Mouse (Mus musculus): Measurements from ENCODE around the gene Ogt. TPM values are rescaled to one million over a fixed set of nuclear protein-coding genes. Genes with fewer than 3 reads are reported as not detected.
A peak's percentile ranks its signal among the peaks of the same experiment; 100 is the strongest.

The Ogt gene
- total RNA-seq (2021) (10 to 100 TPM; 51.0 to 53.1 TPM), polyA plus RNA-seq (2012; rRNA removed) (52.4 and 113 TPM in 2 replicates)
- long read RNA-seq, full-length matches to known transcripts, result 11 of 20 reads
- long read RNA-seq, partial matches to known transcripts, result 5 of 20 reads
- long read RNA-seq, other reads (novel, unspliced or antisense), result 4 of 20 reads

DNA sequence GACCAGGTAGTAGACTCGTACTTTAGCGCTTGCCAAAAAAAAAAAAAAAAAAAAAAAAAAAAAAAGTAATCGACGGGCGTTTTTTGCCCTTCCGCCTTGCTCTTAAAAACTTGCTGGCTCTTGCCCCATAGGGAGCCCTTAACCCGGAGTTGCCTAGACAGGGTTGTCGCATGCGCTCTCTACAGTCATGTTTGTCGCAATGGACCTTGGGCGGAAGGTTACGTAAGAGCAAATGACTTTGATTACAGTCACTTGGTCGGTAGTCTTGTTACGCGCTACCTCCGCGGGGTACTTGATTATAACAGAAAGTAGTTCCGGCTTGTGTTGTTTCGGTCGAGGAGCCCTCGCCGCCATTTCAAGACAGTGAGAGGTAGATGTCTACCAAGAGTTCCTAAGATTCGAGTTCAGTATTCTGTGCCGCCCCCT lies at the start of gene Ogt:
Ogt (plus strand) TSS at position 320 of the 426 bp plus-strand sequence.
- no peak for TF ChIP-seq CTCF (IDR thresholded peaks at IDR 0.05)
- peak; percentile 87 for TF ChIP-seq POLR2A (IDR thresholded peaks at IDR 0.05; ENCODE audit: insufficient read depth, low read depth, low read length)
- TF ChIP-seq EP300 (IDR thresholded peaks at IDR 0.05; ENCODE audit: insufficient read depth, low read depth, low read length), result peak; percentile 99

GRCm38 (mm10) chrX:101616183-101616582 lies 23.7 kb upstream of the Ogt start:
- Histone ChIP-seq H3K79me2 (replicated peaks; ENCODE audit: control insufficient read depth, insufficient read depth, low read length) (no peaks in the 10 kb centered on the region), H3K9ac (ENCODE audit: low read depth, low read length) (no peak overlapping the region), H3K4me1 (ENCODE audit: control insufficient read depth, insufficient read depth, low read length) (no peaks in the 10 kb centered on the region), H3K4me3 (no peak overlapping the region), H3K27me3 (ENCODE audit: control insufficient read depth, insufficient read depth, low read length) (no peaks in the 10 kb centered on the region), H3K36me3 (ENCODE audit: control insufficient read depth, insufficient read depth, low read length) (no peaks in the 10 kb centered on the region), H3K27ac (no peak overlapping the region)
- intact Hi-C loops (cut with DNase I), result loop anchor here (5.0 kb wide), 1 partner anchor 156 kb away; no protein-coding TSS in a partner anchor
- WGBS, result 95% methylated on average over 3 of the region's 3 CpGs
- DNase-seq, result no peak
- TF ChIP-seq CTCF (IDR thresholded peaks at IDR 0.05) (no peak), EP300 (IDR thresholded peaks at IDR 0.05; ENCODE audit: insufficient read depth, low read depth, low read length) (no peak), POLR2A (IDR thresholded peaks at IDR 0.05; ENCODE audit: insufficient read depth, low read depth, low read length) (no peak)

More for the DNA sequence above, at the start of gene Ogt:
- Histone ChIP-seq H3K27ac (peak within 1 kb of the TSS; percentile 93), H3K4me3 (peak within 1 kb of the TSS; percentile 72), H3K79me2 (replicated peaks; ENCODE audit: control insufficient read depth, insufficient read depth, low read length) (0 out of 2 replicates have a peak, but pooled peaks cover 1% of the 10 kb centered on the region), H3K9ac (ENCODE audit: low read depth, low read length) (peak within 1 kb of the TSS; percentile 86), H3K4me1 (ENCODE audit: control insufficient read depth, insufficient read depth, low read length) (peaks cover 2% of the 10 kb centered on the region), H3K36me3 (ENCODE audit: control insufficient read depth, insufficient read depth, low read length) (peaks cover 7% of the 10 kb centered on the region), H3K27me3 (ENCODE audit: control insufficient read depth, insufficient read depth, low read length) (no peaks in the 10 kb centered on the region)
- WGBS, result 12% methylated on average over 24 of the region's 24 CpGs
- intact Hi-C loops (cut with DNase I), result no loop called here
- DNase-seq, result peak; percentile 90 to 91

DNA sequence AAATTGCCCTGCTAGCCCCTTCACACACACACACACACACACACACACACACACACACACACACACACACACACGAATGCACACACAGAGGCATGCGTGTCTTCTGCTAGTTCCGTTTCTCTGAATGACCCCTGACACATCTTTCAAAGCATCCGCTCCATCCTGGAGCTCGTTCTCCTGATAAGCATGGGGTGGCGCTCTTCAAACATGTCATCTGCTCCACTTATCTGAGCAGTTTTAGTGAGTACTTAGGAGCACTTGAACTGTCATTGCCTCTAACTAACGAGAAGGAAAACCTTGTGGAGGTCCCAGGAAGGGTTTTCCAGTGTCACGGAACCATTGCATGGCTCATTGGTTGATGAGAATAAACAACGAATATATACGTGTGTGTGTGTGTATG lies 22.0 kb upstream of the Ogt start:
- 44% methylated on average over 10 of the region's 10 CpGs for WGBS
- DNase-seq, result no peak
- Histone ChIP-seq H3K9ac (ENCODE audit: low read depth, low read length) (no peak overlapping the region), H3K4me1 (ENCODE audit: control insufficient read depth, insufficient read depth, low read length) (no peaks in the 10 kb centered on the region), H3K27me3 (ENCODE audit: control insufficient read depth, insufficient read depth, low read length) (no peaks in the 10 kb centered on the region), H3K27ac (no peak overlapping the region), H3K4me3 (no peak overlapping the region), H3K36me3 (ENCODE audit: control insufficient read depth, insufficient read depth, low read length) (no peaks in the 10 kb centered on the region), H3K79me2 (replicated peaks; ENCODE audit: control insufficient read depth, insufficient read depth, low read length) (no peaks in the 10 kb centered on the region)
- TF ChIP-seq EP300 (IDR thresholded peaks at IDR 0.05; ENCODE audit: insufficient read depth, low read depth, low read length) (no peak), POLR2A (IDR thresholded peaks at IDR 0.05; ENCODE audit: insufficient read depth, low read depth, low read length) (no peak), CTCF (IDR thresholded peaks at IDR 0.05) (peak; percentile 39)
- intact Hi-C loops (cut with DNase I), result loop anchor here (5.0 kb wide), 1 partner anchor 154 kb away; no protein-coding TSS in a partner anchor

GRCm38 (mm10) chrX:101620317-101620716 lies 19.5 kb upstream of the Ogt start:
- no peak overlapping the region for H3K9ac ChIP-seq (ENCODE audit: low read depth, low read length)
- DNase-seq, result peak in 1 of 2 experiments; percentile 24
- TF ChIP-seq CTCF (IDR thresholded peaks at IDR 0.05), result no peak
- TF ChIP-seq EP300 (IDR thresholded peaks at IDR 0.05; ENCODE audit: insufficient read depth, low read depth, low read length), result no peak
- TF ChIP-seq POLR2A (IDR thresholded peaks at IDR 0.05; ENCODE audit: insufficient read depth, low read depth, low read length), result no peak
- no peak overlapping the region for H3K27ac ChIP-seq
- no peaks in the 10 kb centered on the region for H3K79me2 ChIP-seq (replicated peaks; ENCODE audit: control insufficient read depth, insufficient read depth, low read length)
- no peaks in the 10 kb centered on the region for H3K27me3 ChIP-seq (ENCODE audit: control insufficient read depth, insufficient read depth, low read length)
- H3K4me1 ChIP-seq (ENCODE audit: control insufficient read depth, insufficient read depth, low read length), result no peaks in the 10 kb centered on the region
- 49% methylated on average over 6 of the region's 6 CpGs for WGBS
- intact Hi-C loops (cut with DNase I), result loop anchor here (2.0 kb wide), 1 partner anchor 16 kb away; no protein-coding TSS in a partner anchor
- no peaks in the 10 kb centered on the region for H3K36me3 ChIP-seq (ENCODE audit: control insufficient read depth, insufficient read depth, low read length)
- no peak overlapping the region for H3K4me3 ChIP-seq

DNA sequence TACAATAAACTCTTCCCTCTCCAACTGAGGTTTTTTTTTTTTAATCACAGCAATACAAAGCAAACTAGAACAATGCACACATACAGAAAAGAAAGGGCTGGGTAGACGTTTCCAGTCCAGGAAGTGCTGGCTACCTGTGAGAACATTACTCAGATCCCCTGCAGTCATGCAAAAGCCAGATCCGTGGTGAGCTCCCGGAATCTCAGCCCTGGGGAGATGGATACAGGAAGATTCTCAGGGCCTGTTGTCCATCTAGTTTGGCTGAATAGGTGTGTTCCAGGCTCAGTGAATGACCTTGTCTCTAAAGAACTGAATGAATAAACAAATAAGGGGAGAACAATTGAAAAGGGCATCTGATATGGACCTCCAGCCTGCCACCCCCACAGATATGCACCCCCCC lies 17.3 kb upstream of the Ogt start:
- no peaks in the 10 kb centered on the region for H3K36me3 ChIP-seq (ENCODE audit: control insufficient read depth, insufficient read depth, low read length)
- whole genome bisulfite sequencing, result 51% methylated on average over 3 of the region's 3 CpGs
- no peak overlapping the region for H3K4me3 ChIP-seq
- TF ChIP-seq EP300 (IDR thresholded peaks at IDR 0.05; ENCODE audit: insufficient read depth, low read depth, low read length) (no peak), CTCF (IDR thresholded peaks at IDR 0.05) (no peak), POLR2A (IDR thresholded peaks at IDR 0.05; ENCODE audit: insufficient read depth, low read depth, low read length) (no peak)
- H3K27me3 ChIP-seq (ENCODE audit: control insufficient read depth, insufficient read depth, low read length), result no peaks in the 10 kb centered on the region
- H3K4me1 ChIP-seq (ENCODE audit: control insufficient read depth, insufficient read depth, low read length), result no peaks in the 10 kb centered on the region
- intact Hi-C loops (cut with DNase I), result no loop called here
- no peak for DNase-seq
- H3K27ac ChIP-seq, result no peak overlapping the region
- H3K9ac ChIP-seq (ENCODE audit: low read depth, low read length), result no peak overlapping the region
- no peaks in the 10 kb centered on the region for H3K79me2 ChIP-seq (replicated peaks; ENCODE audit: control insufficient read depth, insufficient read depth, low read length)

- intact Hi-C loops (cut with DNase I), result loop anchor here (2.0 kb wide), 1 partner anchor 16 kb away; no protein-coding TSS in a partner anchor
- Histone ChIP-seq H3K4me3 (no peak overlapping the region), H3K36me3 (ENCODE audit: control insufficient read depth, insufficient read depth, low read length) (no peaks in the 10 kb centered on the region), H3K79me2 (replicated peaks; ENCODE audit: control insufficient read depth, insufficient read depth, low read length) (no peaks in the 10 kb centered on the region), H3K27me3 (ENCODE audit: control insufficient read depth, insufficient read depth, low read length) (no peaks in the 10 kb centered on the region), H3K4me1 (ENCODE audit: control insufficient read depth, insufficient read depth, low read length) (no peaks in the 10 kb centered on the region; the same call in 1 of the 2 replicates), H3K27ac (peak overlapping the region; percentile 28; the same call in 1 of the 2 replicates), H3K9ac (ENCODE audit: low read depth, low read length) (no peak overlapping the region)
- WGBS, result 47% methylated on average over 8 of the region's 9 CpGs
- no peak for DNase-seq
- TF ChIP-seq CTCF (IDR thresholded peaks at IDR 0.05), result no peak
- TF ChIP-seq EP300 (IDR thresholded peaks at IDR 0.05; ENCODE audit: insufficient read depth, low read depth, low read length), result no peak
- TF ChIP-seq POLR2A (IDR thresholded peaks at IDR 0.05; ENCODE audit: insufficient read depth, low read depth, low read length), result no peak
These were observed 2.9 kb upstream of the Ogt start for GRCm38 (mm10) chrX:101636821-101637525.
